Mouse (Mus musculus): ENCODE results near the gene Tbr1.

Gene Tbr1

DNA sequence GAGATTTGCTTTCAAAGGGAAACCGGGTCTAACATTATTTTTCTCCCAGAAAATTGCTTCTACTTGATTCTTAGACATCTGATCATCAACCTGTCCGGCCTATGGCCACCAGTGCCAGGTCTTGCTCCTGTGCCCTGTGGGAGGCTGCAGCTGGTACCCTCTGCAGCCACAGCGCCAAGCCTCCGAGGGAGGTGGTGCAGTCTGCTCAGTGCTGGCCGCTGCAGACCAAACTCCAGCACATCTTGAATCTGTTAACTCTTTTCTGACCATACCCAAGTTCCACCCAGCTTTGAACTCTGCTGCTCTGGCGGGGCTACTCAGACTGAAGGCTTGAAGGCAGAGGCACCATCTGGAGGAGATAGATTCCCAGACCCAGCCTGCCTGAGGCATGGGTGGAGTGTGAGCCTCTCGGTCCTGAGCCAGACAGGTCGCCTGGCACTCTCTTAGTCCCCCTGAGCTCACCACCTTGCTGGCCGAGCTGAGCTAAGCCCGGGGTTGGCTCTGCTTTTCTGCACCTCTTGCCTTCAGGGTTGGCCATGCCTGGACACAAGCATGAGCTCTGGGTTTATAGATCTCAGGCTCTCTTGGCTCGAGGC is at the start of gene Tbr1:
TSS of gene Tbr1 (plus strand) at position 275 of the 596 bp plus-strand sequence.
- DNase-seq (ENCODE audit: low spot score in 2 of 2), result peak in 1 of 2 experiments; percentile 48

DNA sequence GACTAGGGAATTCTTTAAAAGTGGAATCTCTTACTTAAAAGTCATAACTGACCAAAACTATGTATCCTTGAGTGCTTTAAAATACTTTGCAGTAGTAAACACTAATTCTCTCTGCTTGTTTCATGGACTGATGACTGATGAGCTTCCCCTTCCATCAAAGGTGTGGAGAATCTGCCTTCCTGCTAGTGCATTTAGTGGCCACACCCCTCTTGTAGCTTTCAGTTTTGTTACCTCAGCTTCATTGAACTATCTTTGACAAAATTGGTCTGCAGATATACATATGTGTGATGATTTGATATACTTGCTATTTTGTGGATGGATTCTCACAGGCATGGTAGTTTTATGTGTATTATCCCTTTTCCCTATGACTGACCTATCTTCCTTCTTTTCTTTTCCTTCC is 47.7 kb upstream of the Tbr1 start:
- DNase-seq (ENCODE audit: low spot score in 2 of 2), result no peak

DNA sequence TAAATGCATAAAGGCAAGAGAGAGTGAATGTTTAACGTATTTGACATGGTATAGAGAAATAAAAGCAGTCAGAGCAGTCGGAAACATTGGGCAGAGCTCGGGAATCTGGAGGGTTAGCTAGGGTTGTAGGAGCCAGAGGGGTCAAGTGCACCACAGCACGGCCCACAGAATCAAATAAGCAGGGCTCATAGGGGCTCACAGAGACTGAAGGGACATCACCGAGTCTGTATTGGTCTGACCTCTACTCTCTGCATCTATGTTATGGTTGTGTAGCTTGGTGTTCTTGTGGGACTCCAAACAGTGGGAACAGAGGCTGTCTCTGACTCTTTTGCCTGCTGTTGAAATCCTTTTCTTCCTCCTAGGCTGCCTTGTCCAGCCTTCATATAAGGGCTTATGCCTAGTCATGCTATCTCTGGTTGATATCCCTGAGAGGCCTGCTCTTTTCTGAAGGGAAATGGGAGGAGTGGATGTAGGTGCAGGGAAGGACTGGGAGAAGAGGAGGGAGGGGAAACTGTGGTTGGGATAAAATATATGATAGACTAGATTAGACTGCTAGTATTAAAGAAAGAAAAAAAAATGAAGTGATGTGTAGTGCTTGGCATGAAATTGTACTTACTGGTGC is 43.4 kb upstream of the Tbr1 start:
- no peak for DNase-seq (ENCODE audit: low spot score in 2 of 2)

- DNase-seq (ENCODE audit: low spot score in 2 of 2), result no peak
Measured at GRCm38 (mm10) chr2:61760044-61760443, 42.7 kb upstream of the Tbr1 start.

DNA sequence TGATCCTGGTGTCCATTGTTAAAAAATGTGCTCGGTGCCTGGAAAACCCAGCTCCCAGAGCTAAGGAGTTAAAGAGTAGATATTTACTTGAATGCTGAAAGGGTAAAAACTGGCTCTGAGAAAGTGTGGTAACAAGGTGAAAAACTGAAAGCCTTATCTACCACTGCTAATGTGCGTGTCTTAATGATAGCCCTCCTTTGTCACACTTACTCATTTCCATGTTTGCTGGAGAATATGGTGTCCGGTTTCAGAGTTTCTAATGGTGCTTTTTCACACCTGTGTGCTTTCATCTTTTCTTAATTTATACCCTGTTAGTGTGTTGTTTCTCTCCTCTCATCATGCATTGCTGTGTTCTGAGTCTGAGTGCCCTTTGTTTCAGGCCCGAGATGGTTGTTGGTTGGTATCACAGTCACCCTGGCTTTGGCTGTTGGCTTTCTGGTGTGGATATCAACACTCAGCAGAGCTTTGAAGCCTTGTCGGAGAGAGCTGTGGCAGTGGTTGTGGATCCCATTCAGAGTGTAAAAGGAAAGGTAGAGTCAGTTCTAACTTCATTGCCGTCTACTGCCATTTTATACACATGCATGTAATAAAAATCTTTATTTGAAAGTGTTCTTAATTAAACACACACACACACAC is 38.1 kb upstream of the Tbr1 start:
- DNase-seq (ENCODE audit: low spot score in 2 of 2), result no peak

DNA sequence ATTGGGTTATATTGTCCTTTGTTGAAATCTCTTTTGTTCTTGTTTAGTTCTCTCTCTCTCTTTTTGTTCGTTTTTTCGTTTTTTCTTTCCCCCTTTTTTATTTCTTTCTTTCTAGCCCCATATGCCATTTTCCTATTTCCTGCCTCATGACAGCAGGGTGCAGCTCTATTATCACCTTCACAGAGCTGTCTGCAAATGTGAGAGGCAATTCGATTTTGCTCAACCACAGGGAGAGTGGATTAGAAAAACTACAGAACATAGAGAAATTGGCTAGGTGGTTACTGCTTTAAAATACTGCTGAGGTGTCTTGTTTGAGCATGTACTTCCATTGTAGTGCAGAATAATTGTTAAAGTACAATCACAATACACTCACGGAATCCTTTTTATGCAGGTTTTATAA is 37.2 kb upstream of the Tbr1 start:
- no peak for DNase-seq (ENCODE audit: low spot score in 2 of 2)

DNA sequence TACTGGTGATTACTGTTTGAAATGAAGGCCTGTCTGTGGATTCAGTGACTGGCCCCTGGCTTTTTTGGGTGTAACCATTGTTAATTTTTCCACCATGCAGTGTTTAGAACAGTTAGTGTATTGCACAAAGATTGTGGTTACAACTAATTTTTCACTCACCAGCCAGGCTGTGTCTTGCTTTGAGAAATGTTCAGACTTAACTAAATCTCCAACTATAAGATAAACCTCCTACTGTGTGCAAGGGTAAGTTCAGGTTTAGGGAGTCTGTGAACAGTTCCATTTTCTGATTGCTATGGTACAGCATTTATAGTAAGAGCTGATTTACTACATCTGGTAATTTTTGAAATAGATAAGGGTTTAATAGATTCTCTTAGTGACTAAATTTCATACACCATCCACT is 21.9 kb upstream of the Tbr1 start:
- DNase-seq (ENCODE audit: low spot score in 2 of 2), result no peak

DNA sequence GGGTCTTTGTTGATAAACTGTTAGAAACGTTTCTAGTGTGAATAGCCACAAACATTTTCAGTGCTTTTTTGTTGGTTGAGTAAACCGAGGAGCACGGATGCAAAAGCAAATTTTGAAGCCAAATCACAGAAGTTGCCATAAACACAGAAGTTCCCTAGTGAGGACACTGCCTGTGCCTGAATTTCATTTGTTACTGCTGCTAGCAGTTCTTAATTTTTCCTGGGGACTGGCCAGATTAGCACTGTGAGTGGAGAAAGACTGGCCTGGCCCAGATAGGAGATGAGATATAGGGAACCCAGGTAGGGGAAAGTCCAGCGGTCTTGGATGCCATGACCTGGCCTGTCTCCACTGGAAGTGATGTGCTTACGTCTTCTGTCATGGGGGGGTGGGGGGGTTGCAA is 7.8 kb upstream of the Tbr1 start:
- DNase-seq (ENCODE audit: low spot score in 2 of 2), result no peak

DNA sequence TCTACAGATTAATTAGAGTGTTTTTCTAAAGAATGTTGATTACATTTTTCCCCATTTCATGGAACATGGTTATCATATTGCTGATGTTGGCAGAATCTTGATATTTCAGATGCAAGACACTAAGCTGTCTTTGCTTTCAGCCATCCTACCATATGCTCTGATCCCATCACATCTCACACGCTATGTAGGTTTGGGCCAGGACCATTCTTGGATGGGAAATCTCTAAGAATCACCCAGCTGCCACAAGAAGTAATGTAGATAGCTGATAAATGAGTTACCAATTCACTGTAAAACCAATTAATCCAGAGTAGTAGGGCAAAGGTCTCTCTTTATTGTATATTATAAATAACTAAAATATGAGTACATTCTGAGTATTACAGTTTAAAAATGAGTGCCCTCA is 4.7 kb upstream of the Tbr1 start:
- no peak for DNase-seq (ENCODE audit: low spot score in 2 of 2)

GRCm38 (mm10) chr2:61803443-61804367 is 975 bp downstream of the Tbr1 start:
- peak in 1 of 2 experiments; percentile 62 for DNase-seq (ENCODE audit: low spot score in 2 of 2)

GRCm38 (mm10) chr2:61804382-61804840 is 1.7 kb downstream of the Tbr1 start:
- DNase-seq (ENCODE audit: low spot score in 2 of 2), result peak; percentile 73 to 86

GRCm38 (mm10) chr2:61804841-61805540 is 2.3 kb downstream of the Tbr1 start:
- DNase-seq (ENCODE audit: low spot score in 2 of 2), result peak in 1 of 2 experiments; percentile 44

- peak in 1 of 2 experiments; percentile 40 for DNase-seq (ENCODE audit: low spot score in 2 of 2)
Measured at GRCm38 (mm10) chr2:61805541-61806345, 3.0 kb downstream of the Tbr1 start.

DNA sequence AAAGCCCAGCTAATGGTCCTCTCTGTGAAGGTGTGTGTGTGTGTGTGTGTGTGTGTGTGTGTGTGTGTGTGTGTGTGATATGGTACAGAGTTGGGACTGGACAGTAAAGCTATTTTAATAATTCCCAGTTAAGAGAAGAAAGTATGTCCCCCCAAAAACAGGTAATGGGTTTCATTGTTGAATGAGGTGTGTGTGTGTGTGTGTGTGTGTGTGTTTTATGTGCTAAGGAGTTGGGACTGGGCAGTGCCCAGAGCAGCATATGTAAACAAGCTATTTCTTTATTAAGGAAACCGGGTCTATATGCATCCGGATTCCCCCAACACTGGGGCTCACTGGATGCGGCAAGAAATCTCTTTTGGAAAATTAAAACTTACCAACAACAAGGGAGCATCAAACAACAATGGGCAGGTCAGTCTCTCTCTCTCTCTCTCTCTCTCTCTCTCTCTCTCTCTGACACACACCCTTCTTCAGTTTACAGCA is 3.7 kb downstream of the Tbr1 start:
- DNase-seq (ENCODE audit: low spot score in 2 of 2), result no peak

DNA sequence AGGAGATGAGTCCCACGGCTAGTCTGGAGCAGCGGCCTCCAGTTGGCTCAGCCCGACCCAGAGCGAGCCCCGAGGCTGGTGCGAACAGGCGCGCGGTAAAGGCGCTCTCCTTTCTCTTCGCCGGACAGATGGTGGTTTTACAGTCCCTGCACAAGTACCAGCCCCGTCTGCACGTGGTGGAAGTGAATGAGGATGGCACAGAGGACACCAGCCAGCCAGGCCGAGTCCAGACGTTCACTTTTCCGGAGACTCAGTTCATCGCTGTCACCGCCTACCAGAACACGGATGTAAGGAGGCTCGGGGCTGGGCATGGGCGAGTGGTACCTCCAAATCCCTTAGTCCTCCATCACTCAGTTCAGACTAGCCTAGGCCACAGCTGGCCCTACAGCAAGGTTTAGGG is 4.4 kb downstream of the Tbr1 start:
- DNase-seq (ENCODE audit: low spot score in 2 of 2), result peak in 1 of 2 experiments; percentile 49

DNA sequence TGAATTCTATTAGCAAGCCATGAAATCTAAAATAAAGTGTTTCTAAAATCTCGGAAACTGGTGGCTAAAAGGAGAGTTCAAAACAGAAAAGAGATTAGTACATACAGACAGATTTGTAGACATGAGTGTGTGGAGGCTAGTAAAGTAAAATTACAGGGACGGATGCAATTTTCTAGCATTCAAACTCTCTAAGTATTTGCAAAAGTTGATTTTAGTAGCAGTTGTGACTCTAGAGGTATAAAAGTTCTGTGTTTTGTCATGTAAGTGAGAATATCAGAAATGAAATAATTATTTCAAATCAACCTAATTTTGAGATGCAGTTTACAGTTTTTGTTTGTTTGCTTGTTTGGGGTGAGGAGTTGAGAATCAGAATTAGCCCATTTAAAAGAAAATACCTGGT is 5.1 kb downstream of the Tbr1 start:
- no peak for DNase-seq (ENCODE audit: low spot score in 2 of 2)

DNA sequence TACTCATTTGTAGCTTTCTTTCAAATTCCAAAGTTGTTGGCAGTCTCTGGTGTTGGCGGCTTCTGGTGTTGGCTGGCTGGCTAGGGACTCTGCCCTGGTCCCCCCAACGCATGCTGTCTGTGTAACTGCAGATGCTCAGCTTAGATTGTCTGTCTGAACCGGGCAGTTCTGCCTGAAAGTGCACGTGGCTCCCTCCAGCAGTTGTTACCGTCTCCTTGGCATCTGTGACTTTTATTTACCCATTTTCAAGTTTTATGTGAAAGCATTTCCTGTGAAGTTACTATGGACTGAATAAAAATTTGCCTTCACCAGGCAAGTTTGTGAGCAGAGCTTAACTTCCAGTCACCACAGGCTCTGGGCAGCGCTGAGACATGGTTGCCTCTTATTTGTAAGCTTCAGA is 6.0 kb downstream of the Tbr1 start:
- DNase-seq (ENCODE audit: low spot score in 2 of 2), result peak in 1 of 2 experiments; percentile 44

- DNase-seq (ENCODE audit: low spot score in 2 of 2), result no peak
Measured at GRCm38 (mm10) chr2:61809381-61809780, 6.7 kb downstream of the Tbr1 start.

DNA sequence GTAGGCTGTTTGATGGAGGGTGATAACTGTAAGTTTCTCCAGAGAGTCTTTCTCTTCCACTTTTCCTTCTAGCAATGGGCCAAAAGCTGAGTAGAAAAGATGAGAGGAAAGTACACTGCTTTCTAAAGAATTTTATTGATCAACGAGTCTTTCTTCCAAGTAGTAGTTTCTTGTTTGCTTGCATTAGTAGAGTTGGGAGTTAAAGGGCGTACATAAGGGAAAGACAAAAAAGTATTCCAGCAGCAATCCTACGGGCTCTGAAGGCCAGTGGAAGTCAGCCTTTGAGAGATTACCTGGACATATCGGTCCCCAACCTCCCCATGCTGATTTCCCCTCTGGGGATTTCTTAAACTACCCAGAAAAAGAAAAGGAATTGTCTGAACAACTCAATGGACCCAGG is 8.0 kb downstream of the Tbr1 start:
- DNase-seq (ENCODE audit: low spot score in 2 of 2), result no peak

- peak in 1 of 2 experiments; percentile 42 for DNase-seq (ENCODE audit: low spot score in 2 of 2)
Measured at GRCm38 (mm10) chr2:61811163-61811506, 8.4 kb downstream of the Tbr1 start.

Data from right cerebral cortex, adult 2 months (tissue).